Mouse (Mus musculus) ES-CJ7 (cell line): ENCODE results near the gene Cpa2.

Experiments
- DNase-seq: peaks from one replicate; pipeline ENCODE4 v3.0.0; 2011; ENCODE audit warnings: low read depth, low spot score

The Cpa2 gene

DNA sequence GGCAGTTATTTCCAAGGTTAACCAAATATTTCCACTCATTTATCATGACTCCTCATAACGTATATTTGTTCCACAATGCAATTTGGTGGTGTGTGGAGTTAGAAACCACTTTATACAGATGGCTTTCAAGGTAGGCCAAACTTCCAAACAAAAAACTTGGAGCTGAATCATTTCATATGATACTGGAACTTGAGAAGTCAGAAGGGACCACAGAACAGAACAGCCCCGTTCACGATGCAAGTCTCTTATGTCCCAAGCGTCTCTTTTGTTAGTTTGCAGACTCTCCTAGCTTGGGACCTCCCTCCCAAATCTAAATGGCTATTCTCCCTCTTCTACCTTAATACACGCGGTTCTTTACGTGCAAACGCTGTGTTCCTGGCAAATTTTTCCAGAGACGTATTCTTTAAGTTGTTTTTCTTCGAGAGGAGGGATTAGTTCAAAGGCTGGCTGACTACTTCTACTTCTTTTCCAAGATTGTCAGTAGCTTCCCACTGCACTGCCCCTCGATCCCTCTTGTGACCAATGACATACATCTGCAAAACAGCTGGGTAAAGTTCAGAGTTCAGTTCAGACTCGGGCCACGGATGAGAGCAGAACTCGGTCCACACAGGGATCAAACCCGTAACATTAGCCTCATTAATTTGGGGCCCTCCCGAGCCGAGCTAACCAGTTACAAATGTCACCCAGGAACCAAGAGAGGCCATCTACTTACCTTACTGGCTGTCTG lies 35.3 kb downstream of the Cpa2 start:
- no peak for DNase-seq

DNA sequence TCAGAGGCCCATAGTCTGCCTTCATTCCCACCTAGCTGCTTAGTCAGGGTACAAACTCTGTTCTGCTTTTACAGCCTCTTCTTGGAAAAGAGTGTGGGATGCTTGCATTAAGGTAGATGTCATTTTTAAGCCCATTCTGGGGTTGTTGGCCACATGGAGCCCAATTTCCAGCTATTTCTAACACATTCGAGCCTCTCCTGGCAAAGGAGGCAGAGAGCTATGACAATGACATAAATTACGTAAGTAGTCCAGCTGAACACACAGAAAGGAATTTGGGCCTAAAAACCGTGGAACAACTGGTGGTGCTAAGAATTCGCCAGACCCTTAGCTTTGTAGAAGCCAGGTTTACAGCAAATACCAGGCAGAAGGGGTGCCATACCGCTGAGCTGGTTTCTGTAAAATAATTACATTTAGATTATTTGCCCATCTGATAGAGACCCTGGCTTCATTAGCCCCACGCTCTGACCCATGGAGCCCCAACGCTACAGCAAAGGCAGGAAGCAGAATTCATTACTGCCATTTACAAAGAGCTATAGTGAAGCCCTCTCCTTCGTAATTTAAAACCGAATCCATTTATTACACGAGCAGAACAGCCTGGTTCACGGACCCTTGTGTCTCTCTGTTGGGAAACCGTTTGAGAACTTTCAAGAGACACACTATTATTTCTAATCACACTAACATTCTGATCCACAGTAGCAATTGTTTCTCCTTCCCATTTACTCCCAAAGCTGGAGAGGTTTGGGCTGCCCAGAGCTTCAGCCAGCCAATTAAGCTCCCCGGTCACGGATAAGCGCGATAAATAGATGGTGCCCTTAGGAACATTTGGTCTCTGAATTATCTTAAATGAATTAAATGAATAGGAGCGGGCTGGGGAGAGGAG lies 38.8 kb downstream of the Cpa2 start:
- no peak for DNase-seq

DNA sequence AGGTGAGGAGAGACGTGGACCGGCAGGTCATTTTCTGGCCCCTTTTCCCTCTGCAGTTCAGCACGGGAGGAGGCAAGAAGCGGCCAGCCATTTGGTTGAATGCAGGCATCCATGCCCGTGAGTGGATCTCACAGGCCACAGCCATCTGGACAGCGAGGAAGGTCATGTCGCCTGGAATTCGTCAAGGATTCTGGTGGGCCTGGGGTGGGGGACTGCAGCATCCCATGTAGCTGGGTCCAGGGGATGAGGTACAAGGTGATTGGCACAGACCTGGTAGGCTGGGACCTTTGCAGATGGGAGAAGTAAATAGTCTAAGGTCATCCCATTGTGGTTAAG lies 39.4 kb downstream of the Cpa2 start:
- DNase-seq = no peak

DNA sequence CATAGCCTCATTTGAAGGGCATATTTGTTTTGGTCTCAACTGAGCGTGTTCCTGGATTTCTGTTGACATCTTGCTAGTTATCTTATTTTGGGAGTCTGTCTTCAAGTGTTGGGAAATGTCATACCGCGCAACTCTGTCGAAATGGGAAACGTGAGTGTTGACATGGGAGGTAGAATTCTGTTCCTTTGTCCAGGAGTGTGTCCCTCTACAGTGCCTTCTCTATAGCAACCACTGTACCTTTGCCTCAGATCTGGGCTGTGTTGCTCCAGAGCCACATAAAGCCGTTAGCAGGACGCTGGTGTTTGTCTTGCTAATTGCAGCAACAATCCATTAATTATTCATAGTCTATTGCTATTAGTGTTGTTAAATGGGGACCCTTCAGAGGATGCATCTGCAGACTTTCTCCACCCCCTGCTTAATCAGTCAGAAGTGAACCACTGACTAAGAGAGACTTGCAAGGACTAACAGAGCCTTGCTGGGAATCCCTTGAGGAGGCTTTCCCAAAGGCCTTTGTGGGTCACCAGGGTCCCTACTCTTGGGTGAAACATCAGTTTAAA lies 45.6 kb downstream of the Cpa2 start:
- DNase-seq = peak; percentile 29

DNA sequence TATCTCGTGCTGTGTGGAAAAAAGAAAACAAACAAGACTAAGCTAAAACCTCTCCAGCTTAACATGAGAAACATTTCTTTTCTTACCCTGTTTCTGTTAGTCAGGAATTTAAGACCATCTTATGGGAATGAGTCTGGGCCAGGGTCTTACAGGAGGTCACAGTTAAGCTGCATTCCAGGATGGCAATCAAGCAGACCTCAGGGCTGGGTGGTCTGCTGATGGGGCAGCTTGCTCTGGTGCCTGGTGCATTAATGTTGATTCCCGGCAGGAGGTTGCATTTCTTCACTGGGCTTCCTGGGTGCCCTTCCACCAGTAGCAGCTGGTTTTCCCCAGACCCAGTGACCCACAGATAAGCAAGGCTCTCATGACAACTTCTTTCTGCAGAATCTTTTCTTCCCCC lies 48.4 kb downstream of the Cpa2 start:
- no peak for DNase-seq

DNA sequence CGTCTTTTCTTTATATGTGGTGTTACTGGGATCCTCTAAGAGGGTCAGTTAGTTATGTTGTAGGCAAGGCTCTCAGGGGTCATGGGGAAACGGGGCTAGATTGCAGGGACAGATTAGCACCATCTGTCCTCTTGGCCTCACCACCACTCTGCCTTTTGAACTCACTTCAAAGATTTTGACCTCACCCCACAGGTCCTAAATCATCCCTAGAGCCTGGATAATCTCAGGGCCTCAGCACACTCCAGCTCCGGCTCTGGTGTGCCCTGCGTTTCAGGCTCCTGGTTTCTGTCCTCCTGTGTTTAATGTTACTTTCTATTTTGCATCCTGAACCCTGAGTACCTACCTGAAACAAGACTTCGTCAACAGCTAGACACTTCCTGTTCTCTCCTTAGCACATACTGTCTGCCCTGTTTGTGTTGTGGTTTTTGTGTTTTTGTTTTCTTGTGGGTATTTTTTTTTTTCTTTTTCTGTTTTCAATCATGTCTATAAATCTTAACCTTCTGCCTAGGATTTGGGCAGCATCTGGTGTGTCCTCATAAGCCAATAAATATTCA lies 50.5 kb downstream of the Cpa2 start:
- no peak for DNase-seq

DNA sequence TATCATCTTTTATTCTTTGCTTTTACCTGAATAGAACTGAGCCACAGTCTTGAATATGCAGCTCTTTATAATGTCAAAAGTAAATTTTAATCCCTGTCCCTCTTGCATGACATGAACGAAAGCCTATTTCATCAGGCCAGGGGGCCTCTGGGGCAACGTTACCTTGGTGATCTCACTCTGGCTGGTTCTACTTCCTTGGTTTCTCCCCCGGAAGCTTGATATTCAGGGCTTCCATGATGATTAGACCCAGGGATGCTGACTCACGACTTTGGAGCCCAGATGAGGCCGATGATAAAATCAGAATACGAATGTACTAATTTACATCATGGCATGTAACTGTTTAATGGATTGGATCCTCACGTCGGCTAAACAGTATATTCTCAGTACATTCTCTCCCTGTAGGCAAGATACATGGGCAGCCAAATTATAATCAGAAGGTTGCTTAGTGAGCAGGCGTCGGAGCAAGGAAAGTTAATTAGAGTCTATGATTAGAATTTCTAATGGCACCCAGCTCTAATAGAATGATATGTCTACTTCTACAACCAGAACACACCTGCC lies 51.1 kb downstream of the Cpa2 start:
- DNase-seq = no peak

DNA sequence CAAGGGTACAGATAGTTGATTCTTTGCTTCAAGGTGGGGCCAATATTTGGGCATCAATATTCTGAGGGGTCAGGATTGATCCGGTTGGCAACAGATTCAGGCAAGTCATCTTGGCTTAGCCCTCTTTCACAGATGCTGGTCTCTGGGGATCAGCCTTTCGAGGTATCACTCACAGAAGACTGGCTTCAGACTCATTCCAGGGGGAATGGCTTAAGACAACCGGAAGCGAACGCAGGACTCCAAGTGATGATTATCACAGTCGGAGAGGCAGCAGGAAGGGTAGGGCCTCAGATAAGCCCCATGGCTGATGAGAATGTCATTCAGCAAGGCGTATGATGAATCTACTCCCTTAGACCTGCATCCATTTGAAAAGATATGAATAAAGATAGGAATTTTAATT lies 53.0 kb downstream of the Cpa2 start:
- no peak for DNase-seq

DNA sequence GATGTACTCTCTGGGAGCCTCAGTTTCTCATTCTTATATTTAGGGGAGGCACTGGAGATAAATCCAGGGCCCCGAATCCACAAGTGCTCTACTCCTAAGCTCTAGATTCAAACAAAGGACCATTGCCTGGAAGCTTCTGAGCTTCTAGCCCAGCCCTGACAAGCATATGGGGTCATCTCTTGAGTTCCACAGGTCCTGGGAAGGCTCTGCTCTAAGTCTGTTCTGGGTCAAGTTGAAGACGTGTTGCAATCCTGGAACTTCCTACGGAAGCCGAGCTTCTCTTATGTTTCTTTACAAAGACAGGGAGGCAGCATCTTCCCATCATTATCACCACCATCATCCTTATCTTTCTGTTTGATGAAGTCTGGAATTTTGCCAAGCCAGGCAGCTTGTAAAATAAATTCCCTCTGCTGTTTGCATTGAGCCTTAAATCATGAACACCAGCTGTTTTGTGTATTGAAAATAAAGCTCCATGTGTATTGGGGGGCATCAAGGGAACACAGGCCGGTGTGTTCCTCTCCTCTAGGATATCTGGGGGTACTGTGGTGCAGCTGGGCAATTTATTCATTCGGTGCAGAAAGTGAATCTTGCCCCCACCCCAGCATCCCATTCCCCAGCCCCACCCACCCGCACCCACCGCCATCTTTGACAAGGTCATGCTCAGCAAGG lies 55.0 kb downstream of the Cpa2 start:
- no peak for DNase-seq

DNA sequence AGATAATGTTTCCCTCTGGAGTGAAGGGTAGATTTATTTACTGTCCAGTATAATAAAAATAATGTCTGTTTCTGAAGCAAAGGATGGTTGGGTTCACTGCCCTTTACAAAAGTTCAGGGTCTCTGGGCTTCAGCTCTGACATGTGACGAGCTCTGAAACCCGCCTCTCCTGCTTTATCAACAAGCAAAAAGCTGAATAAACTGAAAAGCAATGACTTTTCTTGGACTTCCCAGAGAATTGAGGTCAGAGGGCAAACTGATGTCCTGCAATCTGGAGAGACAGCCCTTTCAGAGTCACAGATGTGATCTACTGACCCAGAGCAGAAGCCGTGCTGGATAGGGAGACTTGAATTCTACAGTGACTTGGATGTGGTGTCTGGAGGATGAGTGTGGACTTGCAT lies 58.7 kb downstream of the Cpa2 start:
- DNase-seq = no peak

DNA sequence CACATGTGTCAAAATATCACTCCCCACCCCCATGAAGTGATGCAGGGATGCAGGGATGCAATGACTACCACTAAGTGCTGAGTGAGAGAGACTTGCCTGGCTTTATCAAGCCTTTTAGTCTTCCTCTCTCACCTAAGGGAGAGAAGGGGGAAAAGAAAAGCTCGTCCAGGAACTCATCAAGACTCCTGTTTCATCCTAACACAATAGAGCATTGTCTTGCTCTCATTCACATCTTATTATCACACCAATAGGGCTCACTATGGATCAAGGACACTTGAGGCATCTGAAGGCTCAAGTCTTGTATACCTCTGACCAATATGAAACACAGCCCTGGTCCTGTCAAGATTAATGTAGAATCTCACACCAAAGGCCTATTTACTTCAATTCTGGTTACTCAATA lies 59.6 kb downstream of the Cpa2 start:
- DNase-seq = peak; percentile 57

DNA sequence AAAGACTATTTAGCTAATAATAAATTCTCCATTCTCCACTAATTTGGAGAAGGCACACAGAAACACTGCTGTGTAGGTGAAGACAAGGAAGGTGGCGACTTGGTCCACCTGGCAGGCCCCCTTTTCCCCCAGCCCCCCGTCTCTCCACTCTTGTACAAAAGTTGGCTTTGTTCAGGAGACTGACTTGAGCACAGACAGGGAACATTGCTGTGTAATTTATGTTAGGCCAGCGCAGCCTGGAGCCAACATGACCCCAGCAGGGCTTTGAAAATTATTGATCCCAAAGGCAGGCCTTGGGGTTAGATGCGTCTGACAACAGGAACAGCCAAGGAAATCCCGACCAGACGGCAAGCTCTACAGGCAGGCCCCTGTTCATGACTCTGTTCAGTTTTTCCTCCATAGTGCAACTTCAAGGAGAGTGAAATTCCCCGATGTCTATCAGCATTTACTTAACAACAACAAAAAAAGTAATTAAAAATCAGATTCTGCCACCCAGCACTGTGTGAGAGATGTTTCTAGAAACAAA lies 63.0 kb downstream of the Cpa2 start:
- no peak for DNase-seq

DNA sequence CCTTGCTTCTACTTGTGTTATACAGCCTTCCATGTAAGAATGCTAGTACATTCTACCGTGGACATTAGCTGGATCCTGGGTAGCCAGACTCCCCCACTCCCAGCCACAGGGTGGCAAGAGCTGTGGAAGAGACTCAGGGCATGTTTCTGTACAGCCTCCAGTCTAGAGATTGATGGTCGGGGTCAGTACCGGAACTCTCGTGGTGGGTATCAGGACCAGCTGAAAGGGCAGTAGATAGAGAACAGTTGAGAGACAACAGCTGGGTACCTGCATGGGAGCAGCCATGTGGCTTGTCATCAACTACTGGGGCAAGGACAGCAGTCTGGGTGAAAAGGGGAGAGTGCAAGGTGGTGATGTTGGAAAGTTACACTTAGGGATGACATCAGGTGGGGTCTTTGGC lies 63.7 kb downstream of the Cpa2 start:
- DNase-seq = no peak

DNA sequence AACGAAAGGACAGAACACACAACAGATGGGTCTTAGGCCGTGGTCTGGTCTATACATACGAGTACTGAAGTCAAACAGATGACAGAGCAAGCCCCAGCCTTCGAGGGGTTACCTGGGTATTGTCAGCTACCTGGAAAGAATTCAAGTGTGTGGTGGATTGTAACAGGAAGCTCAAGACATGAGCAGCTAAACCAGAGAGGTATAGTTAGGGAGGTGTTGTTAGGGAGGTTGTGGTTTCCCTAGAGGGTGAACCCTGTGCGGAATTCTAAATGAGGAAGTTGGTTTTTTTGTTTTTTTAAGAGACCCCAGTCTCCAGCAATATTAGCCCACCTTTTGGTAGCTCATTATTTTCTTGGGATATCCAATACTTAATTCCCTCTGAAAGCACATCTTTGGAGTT lies 64.3 kb downstream of the Cpa2 start:
- no peak for DNase-seq

DNA sequence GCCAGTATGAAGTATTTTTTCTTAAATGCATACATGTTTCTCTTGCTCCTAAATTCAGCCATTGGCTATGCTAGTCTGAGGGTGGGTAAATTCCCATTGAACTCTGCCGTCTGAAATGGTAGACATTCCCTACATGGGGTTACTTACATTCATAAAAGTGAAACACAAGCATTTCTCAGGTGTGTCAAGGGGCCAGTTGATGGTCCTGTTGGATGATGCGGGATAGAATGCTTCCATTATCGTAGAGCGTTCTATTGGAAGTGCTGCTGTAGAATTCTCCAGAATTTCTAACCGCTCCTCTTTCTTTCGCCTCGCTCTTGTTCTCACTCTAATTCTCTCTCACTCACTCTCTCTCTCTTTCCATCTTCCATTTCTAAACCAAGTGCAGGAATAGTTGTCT lies 69.3 kb downstream of the Cpa2 start, which contains the start of gene Cpa5:
Cpa5 (plus strand) TSS at position 301 of the 400 bp plus-strand sequence.
- DNase-seq = no peak

DNA sequence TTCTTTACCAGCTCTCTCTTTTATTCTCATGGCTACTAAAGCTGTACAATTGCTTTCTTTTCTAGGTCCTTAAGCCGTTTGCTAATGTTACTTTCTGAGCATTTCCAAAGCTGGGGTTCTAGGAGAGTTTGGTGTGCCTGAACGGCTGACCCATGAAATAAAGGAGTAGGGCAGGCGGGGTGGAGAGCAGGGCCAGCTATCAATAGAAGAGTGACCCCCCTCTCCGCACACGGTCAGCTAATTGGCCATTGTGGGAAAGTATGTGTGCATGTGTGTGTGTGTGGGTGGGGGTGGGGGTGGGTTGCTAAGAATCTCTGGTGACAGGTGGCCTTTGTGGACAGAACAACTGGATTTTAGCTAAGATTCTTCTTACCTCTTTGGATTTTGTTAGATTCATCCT lies 69.8 kb downstream of the Cpa2 start:
- DNase-seq = no peak
